Mouse (Mus musculus): ENCODE measurements around the gene Rapgef3.

- TF ChIP-seq CTCF (IDR thresholded peaks at IDR 0.05; ENCODE audit: borderline replicate concordance, insufficient read depth, low read length) (no peak), POLR2A (IDR thresholded peaks at IDR 0.05; ENCODE audit: low read depth, low read length) (no peak)
These were observed 35.8 kb downstream of the Rapgef3 start for GRCm38 (mm10) chr15:97731988-97732387.

All from embryonic fibroblast, embryonic 13.5 days (primary cell).